27 mouse cellular contexts compared by ENCODE assay signal in the genomic region with DNA sequence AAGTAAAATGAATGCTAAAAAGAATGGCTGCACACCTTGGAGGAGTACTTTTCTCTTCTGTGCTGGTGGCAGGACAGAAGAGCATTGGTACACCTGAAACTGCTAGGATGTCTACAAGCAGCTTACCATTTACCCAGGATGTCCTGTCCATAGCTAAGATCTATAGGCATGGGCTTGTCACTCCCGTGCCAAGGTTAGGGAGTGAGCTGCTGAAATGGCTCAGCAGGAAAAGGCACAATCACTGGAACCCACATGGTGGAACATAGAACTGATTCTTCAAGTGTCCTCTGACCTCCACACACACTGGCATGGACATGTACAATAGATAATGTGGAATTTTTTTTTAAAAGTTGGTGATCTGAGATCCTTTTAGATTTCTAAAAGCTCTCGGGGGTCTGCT. TPM values are rescaled to one million over a fixed set of nuclear protein-coding genes. Genes with fewer than 3 reads are reported as not detected.
A peak's percentile ranks its signal among the peaks of the same experiment; 100 is the strongest.
DNase-seq lines count a peak whose midpoint lies in the region; ATAC-seq and TF ChIP-seq lines count a peak whose summit lies in the region.
"Had no signal": no experiment of that assay in that cellular context is flagged by ENCODE, and none has a peak within 500 bp of the region (broad histone marks: within the 10 kb centered on the region; RNA-seq: fewer than 3 reads in every experiment).

No protein-coding gene starts in this region.

- H3K4me1 ChIP-seq in forebrain, embryonic 11.5 days (replicated peaks; ENCODE audit: control insufficient read depth, insufficient read depth, low read length) = peaks cover 3% of the 10 kb centered on the region; the same call in 1 of the 2 replicates
- H3K4me1 ChIP-seq in forebrain, embryonic 16.5 days (replicated peaks; ENCODE audit: control insufficient read depth, insufficient read depth, low read length) = peaks cover 9% of the 10 kb centered on the region
- H3K4me1 ChIP-seq in heart, embryonic 10.5 days = peaks cover 37% of the 10 kb centered on the region
- peaks cover 3% of the 10 kb centered on the region for H3K4me1 ChIP-seq in heart, adult 2 months (ENCODE audit: control insufficient read depth, insufficient read depth, low read length)
- no peaks in the 10 kb centered on the region for H3K4me1 ChIP-seq in liver, embryonic 11.5 days (replicated peaks; ENCODE audit: control insufficient read depth, insufficient read depth, low read length)
- peaks cover 14% of the 10 kb centered on the region for H3K4me1 ChIP-seq in embryonic facial prominence, embryonic 10.5 days
- H3K4me1 ChIP-seq: embryonic facial prominence, embryonic 13.5 days; embryonic facial prominence, embryonic 15.5 days had no signal

- H3K9me3 ChIP-seq in forebrain, embryonic 11.5 days (ENCODE audit: control insufficient read depth, low read length) = no peaks in the 10 kb centered on the region
- no peaks in the 10 kb centered on the region for H3K9me3 ChIP-seq in forebrain, embryonic 16.5 days (ENCODE audit: control insufficient read depth, low read length)
- H3K9me3 ChIP-seq in heart, embryonic 10.5 days = no peaks in the 10 kb centered on the region
- no peaks in the 10 kb centered on the region for H3K9me3 ChIP-seq in liver, embryonic 11.5 days (ENCODE audit: control insufficient read depth, low read length)
- H3K9me3 ChIP-seq in embryonic facial prominence, embryonic 10.5 days = no peaks in the 10 kb centered on the region
- H3K9me3 ChIP-seq: embryonic facial prominence, embryonic 13.5 days; embryonic facial prominence, embryonic 15.5 days; forebrain, embryonic 10.5 days; forebrain, embryonic 13.5 days; forebrain, embryonic 15.5 days; G1E had no signal

- H3K27ac ChIP-seq in forebrain, embryonic 11.5 days (ENCODE audit: low read depth, low read length) = no peak overlapping the region
- H3K27ac ChIP-seq in forebrain, embryonic 16.5 days (ENCODE audit: low read length) = no peak overlapping the region
- H3K27ac ChIP-seq in heart, embryonic 10.5 days = no peak overlapping the region
- H3K27ac ChIP-seq in heart, adult 2 months = no peak overlapping the region
- no peak overlapping the region for H3K27ac ChIP-seq in liver, embryonic 11.5 days (ENCODE audit: low read depth, low read length)
- H3K27ac ChIP-seq in embryonic facial prominence, embryonic 10.5 days (replicated peaks) = no peak overlapping the region
- H3K27ac ChIP-seq: embryonic facial prominence, embryonic 13.5 days; embryonic facial prominence, embryonic 15.5 days; forebrain, embryonic 10.5 days; forebrain, embryonic 13.5 days; forebrain, embryonic 15.5 days had no signal

- WGBS in forebrain, embryonic 11.5 days = 76% methylated on average over 2 of the region's 2 CpGs
- 84% methylated on average over 2 of the region's 2 CpGs for WGBS in forebrain, embryonic 16.5 days
- 75% methylated on average over 2 of the region's 2 CpGs for WGBS in heart, embryonic 10.5 days
- WGBS in heart, adult 2 months = 73% methylated on average over 2 of the region's 2 CpGs
- 77% methylated on average over 2 of the region's 2 CpGs for WGBS in liver, embryonic 11.5 days
- WGBS in embryonic facial prominence, embryonic 10.5 days = 88% methylated on average over 2 of the region's 2 CpGs

- TF ChIP-seq POLR2A in heart, adult 2 months (IDR thresholded peaks at IDR 0.05; ENCODE audit: insufficient read depth, low read depth, low read length) = no peak

- no peak overlapping the region for H3K4me2 ChIP-seq in forebrain, embryonic 11.5 days (ENCODE audit: low read depth, low read length, severe bottlenecking)
- no peak overlapping the region for H3K4me2 ChIP-seq in forebrain, embryonic 16.5 days (ENCODE audit: low read length)
- no peak overlapping the region for H3K4me2 ChIP-seq in liver, embryonic 11.5 days
- H3K4me2 ChIP-seq: embryonic facial prominence, embryonic 13.5 days; embryonic facial prominence, embryonic 15.5 days; forebrain, embryonic 13.5 days; forebrain, embryonic 15.5 days had no signal

- intact Hi-C loops in heart, adult 2 months (cut with DNase I) = no loop called here

- H3K36me3 ChIP-seq in forebrain, embryonic 11.5 days (ENCODE audit: control insufficient read depth, insufficient read depth, low read length) = no peaks in the 10 kb centered on the region
- no peaks in the 10 kb centered on the region for H3K36me3 ChIP-seq in forebrain, embryonic 16.5 days (ENCODE audit: control insufficient read depth, insufficient read depth)
- peaks cover 33% of the 10 kb centered on the region for H3K36me3 ChIP-seq in heart, embryonic 10.5 days
- no peaks in the 10 kb centered on the region for H3K36me3 ChIP-seq in heart, adult 2 months (ENCODE audit: control insufficient read depth, insufficient read depth, low read length)
- H3K36me3 ChIP-seq in liver, embryonic 11.5 days (ENCODE audit: control insufficient read depth, insufficient read depth, low read length) = no peaks in the 10 kb centered on the region
- H3K36me3 ChIP-seq in embryonic facial prominence, embryonic 10.5 days (replicated peaks) = peaks cover 6% of the 10 kb centered on the region; the same call in 1 of the 2 replicates
- H3K36me3 ChIP-seq: forebrain, embryonic 15.5 days had no signal

- H3K4me3 ChIP-seq in forebrain, embryonic 11.5 days (ENCODE audit: low read depth, low read length) = no peak overlapping the region
- H3K4me3 ChIP-seq in forebrain, embryonic 16.5 days (replicated peaks; ENCODE audit: low read length) = no peak overlapping the region
- no peak overlapping the region for H3K4me3 ChIP-seq in heart, embryonic 10.5 days
- H3K4me3 ChIP-seq in heart, adult 2 months = no peak overlapping the region
- H3K4me3 ChIP-seq in liver, embryonic 11.5 days (ENCODE audit: low read depth, low read length) = no peak overlapping the region
- no peak overlapping the region for H3K4me3 ChIP-seq in embryonic facial prominence, embryonic 10.5 days
- H3K4me3 ChIP-seq: embryonic facial prominence, embryonic 13.5 days; embryonic facial prominence, embryonic 15.5 days; erythroblast, embryonic 14.5 days; forebrain, embryonic 10.5 days; forebrain, embryonic 13.5 days; forebrain, embryonic 15.5 days had no signal

- H3K9ac ChIP-seq in forebrain, embryonic 11.5 days (ENCODE audit: low read length) = no peak overlapping the region
- no peak overlapping the region for H3K9ac ChIP-seq in forebrain, embryonic 16.5 days (replicated peaks; ENCODE audit: low read depth, low read length)
- no peak overlapping the region for H3K9ac ChIP-seq in heart, adult 2 months (ENCODE audit: low read depth, low read length)
- no peak overlapping the region for H3K9ac ChIP-seq in liver, embryonic 11.5 days (ENCODE audit: low read depth, low read length)
- H3K9ac ChIP-seq: embryonic facial prominence, embryonic 13.5 days; embryonic facial prominence, embryonic 15.5 days; forebrain, embryonic 13.5 days; forebrain, embryonic 15.5 days had no signal

- H3K27me3 ChIP-seq in forebrain, embryonic 11.5 days (ENCODE audit: control insufficient read depth, insufficient read depth, low read length) = no peaks in the 10 kb centered on the region
- H3K27me3 ChIP-seq in forebrain, embryonic 16.5 days (replicated peaks; ENCODE audit: control insufficient read depth, insufficient read depth, low read length) = no peaks in the 10 kb centered on the region
- H3K27me3 ChIP-seq in heart, embryonic 10.5 days (ENCODE audit: insufficient read depth, poor library complexity, severe bottlenecking) = no peaks in the 10 kb centered on the region
- no peaks in the 10 kb centered on the region for H3K27me3 ChIP-seq in heart, adult 2 months (ENCODE audit: control insufficient read depth, insufficient read depth, low read length)
- no peaks in the 10 kb centered on the region for H3K27me3 ChIP-seq in liver, embryonic 11.5 days (replicated peaks; ENCODE audit: control insufficient read depth, insufficient read depth, low read length)
- no peaks in the 10 kb centered on the region for H3K27me3 ChIP-seq in embryonic facial prominence, embryonic 10.5 days (replicated peaks; ENCODE audit: low read depth, poor library complexity, severe bottlenecking)
- H3K27me3 ChIP-seq: CH12.LX; embryonic facial prominence, embryonic 13.5 days; embryonic facial prominence, embryonic 15.5 days; forebrain, embryonic 13.5 days; forebrain, embryonic 15.5 days; Patski had no signal

- H3K79me2 ChIP-seq in heart, adult 2 months (replicated peaks; ENCODE audit: control insufficient read depth, insufficient read depth, low read length) = no peaks in the 10 kb centered on the region

- TF ChIP-seq EP300 in heart, adult 2 months (IDR thresholded peaks at IDR 0.05; ENCODE audit: insufficient read depth, low read depth, low read length) = no peak

- ATAC-seq in forebrain, embryonic 11.5 days (replicated peaks; ENCODE audit: low FRiP score) = no peak
- no peak for ATAC-seq in forebrain, embryonic 16.5 days
- no peak for ATAC-seq in liver, embryonic 11.5 days (replicated peaks; ENCODE audit: low FRiP score)
- ATAC-seq: activated CD4-positive, CD25-positive, alpha-beta regulatory T cell, adult 4 months; CD4-positive, CD25-positive, alpha-beta regulatory T cell, adult 4 months; forebrain, embryonic 13.5 days; forebrain, embryonic 15.5 days; Patski had no signal

- no peak for TF ChIP-seq CTCF in heart, adult 2 months (IDR thresholded peaks at IDR 0.05)

- DNase-seq in forebrain, embryonic 11.5 days (ENCODE audit: low spot score) = peak; percentile 1
- peak; percentile 52 for DNase-seq in heart, embryonic 10.5 days (ENCODE audit: low spot score)
- no peak for DNase-seq in heart, adult 2 months
- peak; percentile 5 for DNase-seq in liver, embryonic 11.5 days (ENCODE audit: low spot score)
- DNase-seq in liver = no peak
- peak; percentile 3 for DNase-seq in embryonic facial prominence, embryonic 10.5 days (ENCODE audit: low spot score)
- DNase-seq in layer of hippocampus, postnatal 25 days (ENCODE audit: extremely low spot score in 1 of 2, low spot score in 1 of 2) = no peak
- DNase-seq: adrenal gland, adult 8-10 months; adrenal gland, postnatal 14 days; adrenal gland, postnatal 36 days; B cell, adult 2 months; cerebellum, adult 11-12 months; cerebellum, adult 2 months; cerebellum, adult 9-10 months; cerebellum, postnatal 25 days had no signal

RNA-seq across cellular contexts. Expression of a gene that starts 56.4 kb away (rescaled TPM):
- 40.7 and 45.4 TPM in 2 replicates for polyA plus RNA-seq in forebrain, embryonic 11.5 days (2014; fragmentation: Nextera tagmentation; extraction: Ambion mirVana)
- 41.8 and 44.2 TPM in 2 replicates for polyA plus RNA-seq in forebrain, embryonic 16.5 days (2015; fragmentation: Nextera tagmentation; extraction: Ambion mirVana)
- polyA plus RNA-seq in heart, embryonic 10.5 days (2016; fragmentation: Nextera tagmentation; extraction: Ambion mirVana) = 31.2 and 32.8 TPM in 2 replicates
- total RNA-seq in heart, adult 2 months (2021) = 10 to 100 TPM; 10.3 to 12.0 TPM
- 17.6 and 39.8 TPM in 2 replicates for polyA plus RNA-seq in heart, adult 2 months (2012; rRNA removed)
- 19.3 and 20.0 TPM in 2 replicates for polyA plus RNA-seq in liver, embryonic 11.5 days (2014; fragmentation: Nextera tagmentation; extraction: Ambion mirVana)
- 32.3 and 32.4 TPM in 2 replicates for polyA plus RNA-seq in embryonic facial prominence, embryonic 10.5 days (2016; fragmentation: Nextera tagmentation; extraction: Ambion mirVana)
- total RNA-seq in layer of hippocampus, postnatal 25 days (2021) = 10 to 100 TPM; 14.5 to 17.0 TPM

Comparison
In these comparisons a context has a peak if more than half of its experiments do, and no peak if none do; other contexts are left out.
1. DNase-seq: peak in forebrain, embryonic 11.5 days (single experiment), heart, embryonic 10.5 days (single experiment), liver, embryonic 11.5 days (single experiment) and embryonic facial prominence, embryonic 10.5 days (single experiment); none in heart, adult 2 months (0 of 2), liver (single experiment) and layer of hippocampus, postnatal 25 days (0 of 2).